Mouse (Mus musculus) heart, adult 9 months (tissue): ENCODE measurements around the gene Eftud2.

Experiments
- DNase-seq, 2 experiments: peaks; one replicate each; pipeline ENCODE4 v3.0.0; 2022; ENCODE audit warnings: low spot score in 2 of 2

Gene Eftud2

DNA sequence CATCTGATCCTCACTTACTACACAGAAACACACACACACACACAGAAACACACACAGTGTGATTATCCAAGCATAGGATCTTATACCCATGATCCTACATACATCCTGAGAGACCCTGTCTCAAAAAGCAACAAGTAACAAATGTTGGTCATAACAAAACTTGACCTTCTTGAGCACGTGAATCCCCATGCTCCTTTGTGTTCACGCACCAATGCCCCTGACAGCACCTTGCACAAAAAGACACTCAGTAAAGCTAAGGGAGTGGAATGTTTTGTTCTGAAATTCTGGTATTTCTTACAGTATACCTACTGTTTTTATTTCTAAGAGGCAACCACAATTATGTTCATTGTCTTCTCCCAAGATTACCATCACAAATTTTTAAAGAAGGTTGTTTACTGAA is 1.2 kb downstream of the Eftud2 start:
- no peak for DNase-seq

DNA sequence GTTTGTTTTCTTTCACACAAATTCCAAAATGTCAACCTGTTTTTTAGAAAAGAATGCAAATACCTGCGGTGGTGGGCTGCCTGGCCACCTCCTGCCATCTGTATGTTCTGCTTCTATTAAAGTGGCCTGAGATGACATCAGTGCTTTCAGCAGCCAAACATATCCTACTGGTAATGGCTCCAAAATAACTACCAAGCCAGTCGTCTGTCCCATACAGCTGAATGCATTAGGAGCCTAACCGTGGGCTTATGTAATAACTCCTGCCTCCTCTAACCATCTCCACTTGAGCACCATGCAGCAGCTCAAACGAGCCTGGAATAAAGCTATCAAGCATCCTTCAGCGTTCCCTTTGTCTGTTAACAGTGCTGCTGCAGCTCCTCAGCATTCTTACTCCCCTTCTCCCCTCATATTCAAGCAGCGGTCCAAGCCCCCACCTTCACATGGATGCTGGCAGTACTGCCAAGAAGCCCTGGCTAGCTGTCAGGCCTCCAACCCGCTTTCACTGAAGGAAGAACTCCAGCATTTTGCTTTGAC is 5.9 kb downstream of the Eftud2 start:
- no peak for DNase-seq

DNA sequence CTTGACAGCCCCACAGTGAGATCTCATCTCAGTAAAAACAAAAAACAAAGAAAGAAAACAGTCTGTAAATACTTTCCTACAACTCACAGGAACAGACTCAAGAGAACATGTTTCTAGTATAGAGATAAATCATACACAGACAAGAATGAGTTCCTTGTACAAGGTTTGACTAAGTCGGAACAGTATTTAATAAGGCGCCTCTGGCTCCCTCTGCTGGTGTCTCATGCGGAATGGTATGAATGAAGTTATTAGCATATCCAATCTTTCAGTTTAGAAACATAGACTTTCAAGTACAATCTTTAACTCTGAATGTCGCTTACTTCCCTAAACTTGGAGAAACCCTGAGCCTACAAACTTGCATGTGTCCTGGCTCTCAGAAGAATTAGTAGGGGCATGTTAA is 16.5 kb downstream of the Eftud2 start:
- DNase-seq: peak in 1 of 2 experiments; percentile 57

DNA sequence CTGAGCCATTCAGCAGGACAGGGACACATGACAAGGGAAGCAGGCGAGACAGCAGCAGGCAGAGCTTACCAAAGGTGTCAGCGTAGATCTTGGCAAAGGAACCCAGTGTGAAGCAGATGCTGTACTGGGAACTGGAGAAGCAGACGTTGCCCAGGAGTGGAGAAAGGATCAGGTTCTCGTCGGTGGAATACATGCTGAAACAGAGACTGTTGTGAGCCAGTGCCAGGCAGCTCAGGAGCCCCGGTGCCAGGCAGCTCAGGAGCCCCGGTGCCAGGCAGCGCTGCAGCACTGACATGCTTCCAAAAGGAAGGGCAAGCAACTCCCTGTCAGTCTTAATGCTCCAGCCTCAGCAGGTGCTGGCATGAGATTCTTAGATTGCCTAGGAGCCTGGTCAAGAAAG is 20.9 kb downstream of the Eftud2 start:
- DNase-seq: no peak

DNA sequence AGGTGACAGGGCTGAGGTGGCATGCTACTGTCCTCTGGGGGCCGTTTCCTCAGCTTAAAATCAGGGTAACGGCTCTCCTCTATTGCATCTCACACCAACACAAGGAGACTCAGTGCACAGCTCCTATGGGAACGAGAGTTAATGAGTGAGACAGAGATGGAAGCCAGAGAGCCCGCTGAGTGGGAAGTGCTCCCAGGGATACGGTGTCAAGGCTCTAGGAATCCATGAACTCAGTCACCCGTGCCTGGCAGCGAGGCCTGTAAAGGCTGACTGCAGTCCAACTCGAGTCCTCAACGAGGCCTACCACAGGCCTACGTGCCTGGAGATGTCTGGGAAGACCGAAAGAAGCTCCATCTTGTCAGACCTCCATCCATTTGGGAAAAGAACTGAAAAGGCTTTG is 21.8 kb downstream of the Eftud2 start:
- no peak for DNase-seq

DNA sequence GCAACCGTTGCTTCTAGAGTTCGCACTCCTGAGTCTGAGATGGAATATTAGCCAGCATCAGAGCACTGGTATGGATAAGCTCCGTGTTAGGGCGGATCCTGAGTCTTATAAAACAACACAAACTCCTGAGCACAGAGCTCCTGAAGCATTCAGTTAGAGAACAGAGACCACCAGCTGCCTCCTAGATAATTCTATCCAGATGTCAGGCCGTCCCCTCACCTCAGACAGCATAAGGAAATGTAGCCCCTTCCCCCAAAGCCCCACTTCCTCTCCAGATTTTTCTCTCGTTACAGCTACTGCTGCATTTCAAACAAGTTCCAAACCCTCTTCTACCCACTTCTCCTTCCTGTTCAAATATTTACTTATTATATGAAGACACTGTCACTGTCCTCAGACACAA is 24.8 kb downstream of the Eftud2 start:
- no peak for DNase-seq

DNA sequence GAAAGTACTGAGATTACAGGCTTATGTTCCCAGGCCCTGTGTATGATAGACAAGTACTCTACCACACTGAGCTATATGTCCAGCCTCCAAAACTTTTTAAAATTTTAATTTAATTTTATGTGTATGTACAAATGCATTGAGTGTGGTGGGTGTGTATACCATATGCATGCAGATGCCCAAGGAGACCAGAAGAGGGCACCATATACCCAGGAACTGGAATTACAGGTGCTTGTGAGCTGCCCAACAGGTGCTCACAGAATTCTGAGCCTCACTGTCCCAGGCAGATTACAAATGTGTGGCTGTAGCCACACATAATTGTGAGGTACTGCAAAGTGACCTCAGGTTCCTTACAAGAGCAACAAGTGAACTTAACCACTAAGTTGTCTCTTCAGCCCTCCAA is 27.0 kb downstream of the Eftud2 start:
- no peak for DNase-seq

DNA sequence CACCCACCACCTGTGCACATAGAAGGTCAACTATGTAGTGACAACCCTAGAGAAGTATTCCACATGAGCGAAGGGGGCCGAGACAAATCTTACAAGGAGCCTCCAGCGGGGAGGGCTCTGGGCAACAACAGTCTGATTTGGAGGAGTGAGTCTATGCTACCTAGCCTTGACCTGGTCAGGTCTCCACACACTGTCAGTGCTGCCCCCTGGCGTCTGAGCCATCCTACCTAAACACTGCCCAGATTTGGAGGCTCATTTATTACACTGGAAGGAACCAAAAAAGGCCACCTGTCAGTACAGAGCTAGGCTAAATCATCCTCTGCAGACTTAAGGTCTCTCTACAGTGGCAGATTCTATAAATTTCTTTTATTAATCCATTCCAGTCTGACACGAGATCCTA is 28.9 kb downstream of the Eftud2 start:
- peak in 1 of 2 experiments; percentile 46 for DNase-seq

DNA sequence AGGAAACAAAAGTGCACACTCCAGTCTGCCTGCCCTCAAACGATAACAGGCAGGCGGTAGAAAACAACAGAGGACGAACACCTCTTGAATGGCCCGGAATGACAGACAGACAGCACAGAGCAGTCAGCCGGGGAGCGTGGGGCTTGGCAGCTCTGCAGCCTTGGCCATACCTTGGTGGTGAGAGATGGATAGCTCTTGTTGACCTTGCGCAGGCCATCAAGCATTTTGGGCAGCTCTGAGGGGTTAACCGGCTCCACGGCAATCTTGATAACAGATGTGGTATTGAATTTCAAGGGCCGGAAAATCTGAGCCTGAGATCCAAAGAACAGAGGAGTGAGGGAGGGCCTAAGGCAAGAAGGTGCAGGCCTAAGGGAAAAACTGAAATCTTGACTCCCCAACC is 34.9 kb downstream of the Eftud2 start:
- no peak for DNase-seq

DNA sequence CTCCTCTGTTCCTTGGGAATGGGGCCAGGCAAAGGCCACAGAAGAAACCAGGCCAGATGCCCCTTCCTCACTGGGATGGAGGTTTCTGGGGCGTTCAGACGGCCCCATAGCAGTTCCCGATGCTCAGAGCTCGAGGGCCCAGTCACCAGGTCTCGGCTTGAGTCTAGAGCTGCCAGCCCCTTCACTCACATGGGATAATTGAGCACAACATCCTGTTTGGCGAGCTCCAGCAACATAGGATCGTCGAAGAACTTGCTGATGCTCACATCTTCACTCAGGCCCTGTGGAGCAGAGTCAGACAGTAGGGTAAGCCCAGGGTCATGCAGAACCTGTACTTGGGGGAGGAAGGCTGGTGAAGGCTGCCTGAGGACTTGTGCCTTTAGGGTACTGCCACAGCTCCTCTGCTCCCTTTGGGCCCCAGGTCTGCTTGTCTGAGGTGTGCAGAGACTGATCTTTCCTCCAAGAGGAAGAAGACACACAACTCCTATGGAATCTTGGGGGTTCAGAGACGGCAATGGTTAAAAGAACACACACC is 42.1 kb downstream of the Eftud2 start:
- no peak for DNase-seq

DNA sequence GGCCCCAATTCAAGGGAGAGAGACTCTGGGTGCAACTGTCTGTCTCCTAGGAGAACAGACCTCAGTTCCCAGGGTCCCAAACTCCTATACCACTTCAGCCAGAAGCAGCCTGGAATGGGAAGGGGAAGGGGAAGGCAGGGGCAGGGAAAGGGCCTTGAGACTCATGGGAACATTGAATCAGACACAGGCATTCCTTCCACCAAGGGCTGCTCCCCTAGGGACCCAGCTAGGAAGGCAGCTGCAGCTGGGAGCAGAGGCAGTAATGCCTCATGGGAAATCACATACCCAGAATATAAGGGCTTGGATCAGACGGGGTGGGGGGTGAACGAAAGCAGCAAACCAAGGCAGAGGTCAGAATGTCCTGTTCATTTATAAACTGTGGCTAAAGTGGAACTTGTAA is 42.7 kb downstream of the Eftud2 start:
- DNase-seq: peak; percentile 56 to 75

DNA sequence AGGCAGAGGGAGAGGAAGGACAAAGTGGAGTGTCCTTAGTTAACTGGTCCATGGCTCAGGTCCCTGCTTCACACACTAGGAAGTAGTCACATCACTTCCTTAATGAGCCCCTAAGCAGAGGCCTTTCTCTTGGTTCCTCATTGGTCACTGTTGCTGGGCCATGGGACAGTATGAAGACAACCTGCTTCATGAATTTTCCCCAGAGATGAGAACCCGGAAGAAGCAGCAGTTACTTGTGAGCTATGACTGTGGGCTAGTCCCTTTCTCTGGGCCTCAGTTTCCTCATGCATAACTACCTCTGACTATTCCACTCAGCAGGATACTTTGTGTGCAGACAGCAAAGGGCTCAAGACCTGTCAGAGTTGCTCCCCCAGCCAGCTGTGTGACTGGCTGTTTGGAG is 43.4 kb downstream of the Eftud2 start:
- no peak for DNase-seq

DNA sequence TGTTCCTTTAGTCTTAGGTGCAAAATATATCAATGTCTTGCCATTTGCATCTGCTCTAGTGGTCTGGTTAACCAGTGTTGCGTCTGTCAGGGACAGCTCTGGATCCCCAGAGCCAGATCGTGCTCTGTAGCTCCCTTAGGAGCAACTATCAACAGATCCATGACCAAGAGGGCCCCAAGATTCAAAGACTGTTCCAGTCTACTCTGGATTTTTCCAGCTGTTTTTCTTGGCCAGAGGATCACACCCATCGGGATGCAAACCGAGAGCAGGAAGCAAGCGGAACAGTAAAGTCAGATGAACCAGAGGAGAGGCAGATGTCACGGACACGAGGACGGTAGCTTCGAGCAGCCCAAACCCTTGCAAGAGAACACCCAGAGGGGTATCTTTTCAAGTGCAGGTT is 44.6 kb downstream of the Eftud2 start:
- DNase-seq: peak; percentile 49 to 68

DNA sequence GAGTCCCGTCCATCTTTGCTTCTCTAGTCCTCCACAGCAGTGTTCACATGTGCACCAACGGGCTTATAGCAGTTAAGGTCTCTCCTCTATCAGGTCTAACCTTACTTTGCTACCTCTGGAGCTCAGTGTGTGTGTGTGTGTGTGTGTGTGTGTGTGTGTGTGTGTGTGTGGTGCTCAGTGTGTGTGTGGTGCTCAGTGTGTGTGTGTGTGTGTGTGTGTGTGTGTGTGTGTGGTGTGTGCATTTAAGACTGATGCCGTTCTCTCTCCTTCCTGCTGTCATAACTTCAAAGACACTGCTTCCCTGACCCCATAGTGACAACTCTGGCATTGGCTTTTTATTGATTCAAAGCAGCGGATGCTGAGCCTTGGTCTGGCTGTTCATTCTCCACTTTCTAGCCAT is 45.2 kb downstream of the Eftud2 start, which contains the start of gene Higd1b:
Higd1b (plus strand) TSS at position 301 of the 400 bp plus-strand sequence.
- no peak for DNase-seq

DNA sequence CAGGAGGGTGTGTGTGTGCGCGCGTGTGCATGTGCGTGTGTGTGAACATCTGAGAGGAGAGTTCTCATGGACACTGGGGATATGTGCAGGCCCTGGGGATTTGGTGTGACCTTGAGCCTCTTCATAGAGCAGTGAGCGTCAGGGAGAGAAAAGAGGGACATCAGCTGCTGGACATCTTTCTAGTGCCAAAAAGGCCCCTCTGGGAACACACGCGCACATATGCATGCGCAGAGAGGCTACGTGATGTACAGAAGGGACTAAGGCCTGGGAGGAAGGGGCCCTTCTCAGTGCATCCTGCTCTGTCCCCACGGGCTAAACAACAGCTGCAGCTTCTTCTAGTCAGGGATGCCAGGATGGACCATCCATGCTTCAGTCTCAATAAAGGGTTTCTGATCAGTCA is 46.6 kb downstream of the Eftud2 start:
- peak; percentile 41 to 57 for DNase-seq

DNA sequence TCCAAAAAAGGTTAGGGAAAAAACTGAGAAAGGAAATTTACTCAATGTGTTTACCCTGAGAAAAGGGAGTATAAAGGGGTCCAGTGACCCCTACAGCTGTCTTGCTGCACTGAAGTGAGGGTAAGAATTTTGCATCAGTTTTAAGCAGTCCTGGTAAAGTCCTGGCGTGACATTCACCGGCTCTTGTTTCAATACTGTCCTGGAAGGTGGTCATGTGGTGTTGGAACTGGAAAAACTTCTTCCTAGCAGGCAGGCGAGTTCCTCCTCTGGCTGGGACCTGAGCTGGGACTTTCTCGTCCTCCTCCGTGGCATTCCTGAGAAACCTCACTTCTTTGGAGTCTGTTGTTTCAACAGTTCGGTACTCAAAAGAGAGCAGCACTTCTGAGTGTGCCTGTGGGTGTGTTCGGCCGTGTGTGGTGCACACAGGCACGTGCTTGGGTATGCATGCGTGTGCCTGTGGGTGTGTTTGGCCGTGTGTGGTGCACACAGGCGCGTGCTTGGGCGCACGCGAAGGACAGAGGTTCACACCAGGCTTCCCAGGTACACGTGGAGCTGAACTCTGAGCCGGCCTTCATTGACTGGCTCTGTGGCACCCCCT is 48.0 kb downstream of the Eftud2 start:
- no peak for DNase-seq

DNA sequence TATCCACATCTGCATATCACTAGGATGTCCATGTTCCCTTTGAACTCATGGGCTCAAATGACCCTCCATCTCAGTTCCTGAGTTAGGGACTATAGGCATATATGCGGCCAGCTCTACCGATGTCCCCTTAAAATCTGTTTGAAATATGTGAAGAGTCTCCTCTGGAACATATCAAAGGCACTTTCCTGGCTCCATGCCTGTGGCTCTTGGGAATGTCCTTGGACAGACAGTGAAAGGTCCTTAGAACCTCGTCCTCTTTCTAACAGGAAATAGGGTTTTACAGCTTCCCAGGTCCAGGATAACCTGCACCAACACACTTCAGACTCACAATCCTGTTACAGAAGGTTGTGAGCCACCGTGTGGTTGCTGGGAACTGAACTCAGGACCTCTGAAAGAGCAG is 50.5 kb downstream of the Eftud2 start:
- no peak for DNase-seq

DNA sequence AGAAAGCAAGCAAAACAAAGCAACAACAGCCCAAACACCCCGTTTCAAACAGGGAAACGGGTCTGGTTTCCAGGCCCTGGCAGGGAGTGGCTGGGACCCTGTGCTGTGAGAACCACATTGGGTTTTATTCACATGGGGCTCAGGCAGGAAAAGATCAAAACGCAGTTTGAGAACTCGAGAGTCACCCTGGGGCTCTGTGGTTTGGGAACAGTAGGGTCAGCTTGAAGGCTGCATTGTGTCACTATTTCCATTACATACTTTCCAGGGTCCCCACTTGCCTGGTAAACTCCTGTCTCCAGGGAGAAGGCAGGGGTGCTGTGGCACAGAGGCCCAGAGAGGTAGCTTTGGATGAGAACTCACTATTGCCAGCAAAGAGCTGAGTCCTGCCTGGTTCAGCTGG is 53.7 kb downstream of the Eftud2 start:
- DNase-seq: no peak

DNA sequence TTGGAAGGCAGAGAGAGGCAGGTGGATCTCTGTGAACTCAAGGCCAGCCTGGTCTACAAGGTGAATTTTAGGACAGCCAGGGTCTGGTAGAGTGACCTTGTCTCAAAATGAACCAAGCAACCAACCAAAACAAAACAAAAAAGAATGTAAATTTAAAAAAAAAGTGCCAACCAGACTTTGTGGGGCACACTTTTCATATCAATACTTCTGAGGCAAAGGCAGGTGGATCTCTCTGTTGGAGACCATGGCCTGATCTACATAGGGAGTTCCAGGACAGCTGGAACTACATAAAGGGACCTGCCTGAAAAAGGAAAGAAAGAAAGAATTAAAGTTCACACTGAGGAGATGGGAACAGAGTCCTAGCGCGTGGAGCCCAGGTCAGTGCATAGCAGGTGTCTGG is 54.3 kb downstream of the Eftud2 start:
- no peak for DNase-seq

DNA sequence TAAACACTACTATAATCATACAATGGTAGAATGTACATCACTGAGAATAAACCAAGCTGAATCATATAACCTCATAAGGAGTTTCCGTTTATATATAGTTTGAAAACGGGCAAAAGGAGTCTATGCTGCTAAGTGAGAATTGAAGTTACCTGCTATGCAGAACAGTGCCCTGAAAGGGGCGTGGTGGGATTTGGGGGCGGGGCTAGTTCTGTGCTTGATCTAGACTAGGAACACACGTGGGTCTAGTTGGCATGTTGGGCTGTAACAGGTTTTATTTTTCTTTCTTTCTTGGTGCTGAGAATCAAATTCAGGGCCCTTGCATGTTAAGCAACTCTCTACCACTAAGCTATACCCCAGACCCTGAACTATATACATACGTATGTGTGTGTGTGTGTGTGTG is 59.6 kb downstream of the Eftud2 start:
- no peak for DNase-seq

DNA sequence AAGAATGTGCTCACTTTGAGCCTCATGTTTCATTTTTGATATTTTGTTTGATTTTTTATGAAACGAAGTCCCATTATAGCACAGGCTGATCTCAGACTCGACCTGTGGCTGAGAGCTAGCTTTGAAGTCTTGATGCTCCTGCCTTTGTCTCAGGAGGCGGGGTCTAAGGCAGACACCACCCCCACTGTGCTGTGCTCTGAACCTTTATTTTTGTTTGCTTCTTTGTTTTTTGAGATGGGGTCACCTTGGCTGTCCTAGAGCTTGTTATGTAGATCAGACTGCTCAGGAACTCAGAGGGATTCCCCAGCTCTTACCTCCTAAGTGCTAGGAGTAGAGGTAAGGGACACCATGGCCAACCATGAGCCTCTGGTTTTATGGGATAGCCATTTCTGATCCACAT is 60.4 kb downstream of the Eftud2 start:
- DNase-seq: no peak

DNA sequence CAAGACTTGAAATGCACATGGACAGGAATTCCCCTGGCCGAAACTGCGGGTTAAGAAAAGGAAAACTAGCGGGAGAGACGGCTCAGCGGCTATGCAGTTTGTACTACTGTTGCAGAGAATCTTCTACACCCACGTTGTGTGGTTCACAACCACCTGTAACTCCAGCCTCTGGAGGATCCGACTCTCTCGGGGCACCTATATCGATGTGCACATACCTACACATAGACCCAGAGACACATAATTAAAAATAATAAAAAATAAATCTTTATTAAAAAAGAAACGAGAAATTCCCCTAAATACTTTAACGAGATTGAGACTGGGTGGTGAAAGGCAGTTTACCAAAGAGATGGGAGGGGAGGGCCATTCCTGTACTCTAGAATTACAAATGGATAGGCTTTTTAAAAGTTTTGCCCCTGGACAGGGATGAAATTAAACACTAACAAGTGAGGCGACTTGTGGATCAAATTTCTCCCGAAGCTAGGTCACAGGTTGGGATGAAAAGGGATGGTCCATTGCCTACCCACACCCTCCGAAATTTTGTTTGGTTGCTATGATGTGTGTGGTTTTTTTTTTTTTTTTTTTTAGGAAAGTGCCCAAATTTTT is 60.9 kb downstream of the Eftud2 start:
- DNase-seq: no peak

DNA sequence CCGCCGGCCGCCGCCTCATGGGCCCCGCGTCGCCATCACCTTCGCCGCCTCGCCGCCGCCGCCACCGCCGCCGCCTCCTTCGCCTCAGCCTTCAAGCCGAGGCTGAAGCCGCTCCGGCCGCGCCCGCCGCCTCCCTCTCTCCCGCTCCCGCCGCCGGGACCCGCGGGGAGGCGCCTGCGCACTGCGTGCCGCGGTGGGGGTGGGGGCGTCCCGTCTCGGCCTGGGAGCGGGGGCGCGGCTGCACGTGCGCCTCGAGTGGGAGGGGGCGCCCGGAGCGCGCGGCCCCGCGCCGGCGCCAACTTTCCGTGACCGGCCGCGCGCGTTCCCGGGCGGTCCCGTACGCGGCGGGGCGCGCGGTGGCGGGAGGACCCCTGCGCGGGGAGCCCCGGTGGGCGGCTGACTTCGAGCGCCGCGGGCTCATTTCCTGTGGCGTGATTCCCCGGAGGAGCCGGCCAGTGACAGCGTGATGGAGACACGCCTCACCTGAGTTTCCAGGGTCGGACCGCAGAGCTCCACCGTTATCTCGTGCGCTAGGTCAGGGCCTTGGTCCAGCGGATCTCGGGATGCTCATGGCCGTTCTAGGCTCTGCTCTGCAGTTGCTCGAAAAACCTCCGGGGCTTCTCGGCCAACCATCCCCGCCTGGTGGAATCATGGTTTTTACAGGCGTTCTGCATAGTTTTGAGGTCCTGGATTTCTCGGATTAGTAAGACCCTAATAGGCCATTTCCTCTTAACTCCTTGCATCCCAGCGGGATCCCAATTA is 61.6 kb downstream of the Eftud2 start, which contains the start of gene Gjc1:
Gjc1 (minus strand) TSS at position 680 of the 762 bp plus-strand sequence.
- peak; percentile 57 to 67 for DNase-seq
